Mouse (Mus musculus) spleen, adult 2 months (tissue): ENCODE results near the gene Tbxas1.

Source experiments
- CTCF ChIP-seq: fragments of 200-500 bp; IDR thresholded peaks from 2 replicates; pipeline ENCODE4 v1.5.1; 2011; ENCODE audit warnings: mild to moderate bottlenecking, inconsistent platforms; ENCODE audit not compliant: insufficient read depth, insufficient read length, insufficient replicate concordance; ENCODE audit errors: extremely low read depth
- POLR2A ChIP-seq: fragments of 200-500 bp; IDR thresholded peaks from 2 replicates; pipeline ENCODE4 v1.6.1; 2011; ENCODE audit warnings: low read depth, low read length, inconsistent platforms

- no peak for TF ChIP-seq POLR2A
- no peak for TF ChIP-seq CTCF
Measured at GRCm38 (mm10) chr6:38982656-38983055, 107.5 kb downstream of the Tbxas1 start.
